In the genomic region with DNA sequence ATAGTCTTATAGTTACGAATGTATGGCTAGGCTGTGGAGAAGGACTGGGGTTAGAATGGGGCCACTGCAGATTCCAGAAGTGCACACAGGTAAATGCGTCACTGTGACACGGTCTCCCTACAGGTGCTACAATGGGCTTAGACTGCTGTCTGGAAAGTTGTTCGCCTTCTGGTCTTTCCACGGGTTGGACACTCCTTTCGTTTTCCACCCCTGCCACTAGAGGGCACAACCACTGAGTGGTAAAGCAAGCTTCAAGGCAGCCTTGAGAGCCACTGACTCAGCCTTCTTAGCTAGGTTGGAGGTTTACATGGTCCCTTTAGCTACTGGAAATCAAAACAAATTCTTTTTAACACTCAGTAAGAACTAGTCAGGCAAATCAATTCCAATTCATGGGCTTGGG, we compare ENCODE assay signal across 11 mouse cellular contexts.
DNase-seq lines count a peak whose midpoint lies in the region; ATAC-seq lines count a peak whose summit lies in the region.
"Had no signal": no experiment of that assay in that cellular context is flagged by ENCODE, and none has a peak within 500 bp of the region (broad histone marks: within the 10 kb centered on the region; RNA-seq: fewer than 3 reads in every experiment).

No protein-coding gene starts in this region.

- ATAC-seq in granulocyte monocyte progenitor cell, adult 5-6 weeks (replicated peaks; ENCODE audit: poor library complexity, severe bottlenecking) = peak; percentile 56
- ATAC-seq: midbrain, embryonic 13.5 days had no signal

- peak; percentile 48 for DNase-seq in heart, adult 11 months
- DNase-seq in heart, adult 18-20 months = no peak
- DNase-seq in lung, adult 18-20 months = peak; percentile 4 to 12
- no peak for DNase-seq in lung, postnatal 10 days
- DNase-seq in NIH3T3 (ENCODE audit: low read depth) = peak; percentile 9
- DNase-seq in cerebellum, adult 9-11 months = no peak
- DNase-seq in gastrocnemius, adult 8-10 months (ENCODE audit: low spot score in 2 of 2) = no peak
- DNase-seq: cerebellum, adult 8-10 months; gastrocnemius, postnatal 10 days had no signal

Comparison
In these comparisons a context has a peak if more than half of its experiments do, and no peak if none do; other contexts are left out.
1. DNase-seq: peak in heart, adult 11 months (single experiment), lung, adult 18-20 months (2 of 2) and NIH3T3 (single experiment); none in heart, adult 18-20 months (0 of 2), lung, postnatal 10 days (single experiment), cerebellum, adult 9-11 months (single experiment) and gastrocnemius, adult 8-10 months (0 of 2).